Mouse (Mus musculus): ENCODE measurements around the gene Lima1. TPM values are rescaled to one million over a fixed set of nuclear protein-coding genes. Genes with fewer than 3 reads are reported as not detected.
"Not testable (repeated sequence)": the region's sequence is repeated elsewhere in the genome, so short reads cannot be mapped to it uniquely, and the experiment has no call there.

Lima1 gene
- polyA plus RNA-seq (2016; fragmentation: Nextera tagmentation; extraction: Ambion mirVana) = 29.5 and 33.4 TPM in 2 replicates

GRCm38 (mm10) chr15:99875334-99875869, at the start of gene Lima1:
Gene Lima1, minus strand, starts transcription at chr15:99875456.
- Histone ChIP-seq H3K27me3 (ENCODE audit: insufficient read depth, poor library complexity, severe bottlenecking) (peaks cover 9% of the 10 kb centered on the region; the same call in 1 of the 2 replicates), H3K36me3 (no peaks in the 10 kb centered on the region), H3K4me1 (replicated peaks) (peaks cover 18% of the 10 kb centered on the region), H3K9me3 (no peaks in the 10 kb centered on the region), H3K4me3 (peak within 1 kb of the TSS; percentile 65), H3K27ac (peak within 1 kb of the TSS; percentile 78)
- WGBS = 1% methylated on average over 38 of the region's 38 CpGs
- peak; percentile 86 for DNase-seq (ENCODE audit: low spot score)

DNA sequence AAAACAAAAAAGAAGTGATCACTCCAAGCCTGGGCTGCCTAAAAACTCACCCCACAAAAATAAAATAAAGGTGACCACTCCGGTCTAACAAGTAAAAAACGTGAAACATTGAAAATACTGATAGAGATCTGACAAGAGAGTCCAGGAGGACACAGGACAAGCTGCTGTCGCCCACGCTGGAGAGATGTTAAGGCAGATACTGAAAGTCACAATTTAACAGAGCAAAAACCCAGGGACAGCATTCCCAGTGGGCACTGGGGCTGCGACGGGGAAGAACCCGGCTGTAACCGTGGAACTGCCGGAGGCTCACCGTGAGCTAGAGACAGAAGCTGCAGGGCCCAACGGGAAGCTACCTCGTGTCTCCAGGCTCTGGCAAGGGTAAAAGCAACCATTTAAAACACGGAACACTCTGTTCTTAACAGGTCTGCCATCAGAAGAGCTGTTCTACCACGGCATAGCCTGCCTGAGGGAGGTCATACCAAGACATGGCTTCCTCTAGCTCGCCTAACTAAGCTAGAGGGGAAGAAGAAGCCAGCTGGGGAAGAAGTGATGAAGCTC, 44.4 kb upstream of the Lima1 start:
- no peak for DNase-seq (ENCODE audit: low spot score)
- H3K9me3 ChIP-seq = no peaks in the 10 kb centered on the region
- H3K27ac ChIP-seq = peak overlapping the region; percentile 53; the same call in 1 of the 2 replicates
- H3K4me1 ChIP-seq (replicated peaks) = peaks cover 5% of the 10 kb centered on the region
- H3K36me3 ChIP-seq = no peaks in the 10 kb centered on the region
- H3K27me3 ChIP-seq (ENCODE audit: insufficient read depth, poor library complexity, severe bottlenecking) = no peaks in the 10 kb centered on the region
- H3K4me3 ChIP-seq = no peak overlapping the region
- WGBS = 87% methylated on average over 15 of the region's 15 CpGs

DNA sequence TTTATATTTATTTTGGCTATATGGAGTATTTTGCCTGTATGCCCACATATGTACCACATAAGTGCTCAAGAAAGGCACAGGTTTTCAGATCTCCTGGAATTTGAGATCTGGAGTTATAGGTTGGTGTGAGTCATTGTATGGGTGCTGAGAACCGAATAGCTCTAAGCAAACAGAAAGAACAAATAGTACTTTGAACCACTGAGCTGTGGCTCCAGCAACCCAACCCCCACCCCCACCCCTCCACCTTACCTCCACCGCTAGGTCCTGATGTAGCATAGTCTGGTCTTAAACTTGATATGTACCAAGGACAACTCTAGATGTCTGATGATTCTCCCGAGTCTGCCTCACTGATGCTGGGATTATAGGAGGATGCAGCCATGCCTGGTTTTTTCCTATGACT, 42.0 kb upstream of the Lima1 start:
- no peak overlapping the region for H3K27ac ChIP-seq
- no peaks in the 10 kb centered on the region for H3K9me3 ChIP-seq
- H3K27me3 ChIP-seq (ENCODE audit: insufficient read depth, poor library complexity, severe bottlenecking) = no peaks in the 10 kb centered on the region
- H3K4me1 ChIP-seq (replicated peaks) = peaks cover 5% of the 10 kb centered on the region
- WGBS = 87% methylated on average over 3 of the region's 3 CpGs
- no peak overlapping the region for H3K4me3 ChIP-seq
- H3K36me3 ChIP-seq = no peaks in the 10 kb centered on the region
- DNase-seq (ENCODE audit: low spot score) = no peak

- DNase-seq (ENCODE audit: low spot score) = no peak
- Histone ChIP-seq H3K4me3 (no peak overlapping the region), H3K9me3 (no peaks in the 10 kb centered on the region), H3K36me3 (no peaks in the 10 kb centered on the region), H3K27me3 (ENCODE audit: insufficient read depth, poor library complexity, severe bottlenecking) (no peaks in the 10 kb centered on the region), H3K4me1 (replicated peaks) (no peaks in the 10 kb centered on the region), H3K27ac (no peak overlapping the region)
- 81% methylated on average over 5 of the region's 5 CpGs for WGBS
Observed at GRCm38 (mm10) chr15:99914613-99915012, 39.4 kb upstream of the Lima1 start.

DNA sequence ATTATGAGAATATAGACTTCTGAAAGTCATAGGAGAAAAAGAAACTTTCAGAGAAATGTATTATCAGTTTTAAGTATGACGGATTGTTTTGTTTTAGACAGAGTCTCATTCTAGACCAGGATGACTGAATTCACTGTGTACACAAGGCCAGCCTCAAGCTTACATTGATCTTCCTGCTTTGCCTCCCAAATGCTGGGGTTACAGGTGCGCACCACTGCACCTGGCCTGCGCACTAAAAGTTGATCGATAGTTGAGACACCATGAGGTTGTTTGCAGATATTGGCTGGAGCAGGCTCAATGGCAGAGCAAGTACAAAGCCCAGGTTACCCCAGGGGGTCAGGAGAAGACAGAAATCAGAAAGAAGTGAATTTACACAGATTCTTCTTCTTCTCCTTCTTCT, 36.5 kb upstream of the Lima1 start:
- 97% methylated on average over 4 of the region's 4 CpGs for WGBS
- H3K27ac ChIP-seq = no peak overlapping the region

GRCm38 (mm10) chr15:99909339-99909996, 34.2 kb upstream of the Lima1 start:
- H3K4me3 ChIP-seq; H3K36me3 ChIP-seq; H3K27me3 ChIP-seq (ENCODE audit: insufficient read depth, poor library complexity, severe bottlenecking); H3K4me1 ChIP-seq (replicated peaks); H3K27ac ChIP-seq; H3K9me3 ChIP-seq: not testable (repeated sequence)
- peak; percentile 39 for DNase-seq (ENCODE audit: low spot score)
- 41% methylated on average over 14 of the region's 14 CpGs for WGBS

More for the DNA sequence above, 36.5 kb upstream of the Lima1 start:
- Histone ChIP-seq H3K4me1 (replicated peaks) (no peaks in the 10 kb centered on the region), H3K27me3 (ENCODE audit: insufficient read depth, poor library complexity, severe bottlenecking) (no peaks in the 10 kb centered on the region), H3K4me3 (no peak overlapping the region), H3K36me3 (no peaks in the 10 kb centered on the region), H3K9me3 (no peaks in the 10 kb centered on the region)
- DNase-seq (ENCODE audit: low spot score) = no peak

DNA sequence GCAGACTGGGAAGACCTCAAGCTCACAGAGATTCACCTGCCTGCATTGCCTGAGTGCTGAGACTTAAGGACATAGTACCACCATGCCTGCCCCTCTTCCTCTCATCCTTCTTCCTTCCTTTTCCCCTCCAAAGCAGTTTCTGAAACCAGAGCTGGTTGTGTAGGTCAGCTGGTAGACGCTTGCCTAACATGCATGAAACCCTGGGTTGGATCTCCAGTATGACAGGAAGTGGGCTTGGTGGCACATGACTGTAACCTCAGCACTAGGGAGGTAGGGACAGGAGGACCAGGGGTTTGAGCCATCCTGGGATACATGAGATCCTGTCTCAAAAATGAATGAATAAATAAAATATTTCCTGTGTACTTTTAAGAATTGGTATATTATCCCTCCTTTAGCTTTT, 32.3 kb upstream of the Lima1 start:
- Histone ChIP-seq H3K27me3 (ENCODE audit: insufficient read depth, poor library complexity, severe bottlenecking) (no peaks in the 10 kb centered on the region), H3K4me3 (no peak overlapping the region), H3K4me1 (replicated peaks) (no peaks in the 10 kb centered on the region), H3K36me3 (no peaks in the 10 kb centered on the region), H3K27ac (no peak overlapping the region), H3K9me3 (no peaks in the 10 kb centered on the region)
- no peak for DNase-seq (ENCODE audit: low spot score)
- 74% methylated on average over 1 of the region's 1 CpGs for WGBS

DNA sequence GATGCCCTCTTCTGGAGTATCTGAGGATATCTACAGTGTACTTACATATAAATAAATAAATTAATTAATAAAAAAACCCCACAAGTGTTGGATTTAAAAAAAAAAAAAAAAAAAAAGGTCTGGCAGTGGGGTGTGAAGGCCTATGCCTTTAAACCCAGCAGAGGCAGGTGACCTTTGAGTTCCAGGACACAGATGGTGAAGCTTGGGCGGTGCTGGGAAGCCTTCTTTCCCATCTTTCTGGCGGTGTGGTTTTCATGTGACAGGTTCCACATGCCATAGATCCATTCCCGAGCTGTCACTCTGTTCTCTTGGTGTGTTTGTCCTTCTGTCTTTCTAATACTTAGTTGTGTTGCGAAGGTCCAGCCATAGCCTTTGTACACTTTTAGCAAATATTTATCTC, 31.8 kb upstream of the Lima1 start:
- 85% methylated on average over 4 of the region's 4 CpGs for WGBS
- no peaks in the 10 kb centered on the region for H3K36me3 ChIP-seq
- no peak overlapping the region for H3K27ac ChIP-seq
- no peaks in the 10 kb centered on the region for H3K4me1 ChIP-seq (replicated peaks)
- no peaks in the 10 kb centered on the region for H3K9me3 ChIP-seq
- no peaks in the 10 kb centered on the region for H3K27me3 ChIP-seq (ENCODE audit: insufficient read depth, poor library complexity, severe bottlenecking)
- H3K4me3 ChIP-seq = no peak overlapping the region
- DNase-seq (ENCODE audit: low spot score) = no peak

DNA sequence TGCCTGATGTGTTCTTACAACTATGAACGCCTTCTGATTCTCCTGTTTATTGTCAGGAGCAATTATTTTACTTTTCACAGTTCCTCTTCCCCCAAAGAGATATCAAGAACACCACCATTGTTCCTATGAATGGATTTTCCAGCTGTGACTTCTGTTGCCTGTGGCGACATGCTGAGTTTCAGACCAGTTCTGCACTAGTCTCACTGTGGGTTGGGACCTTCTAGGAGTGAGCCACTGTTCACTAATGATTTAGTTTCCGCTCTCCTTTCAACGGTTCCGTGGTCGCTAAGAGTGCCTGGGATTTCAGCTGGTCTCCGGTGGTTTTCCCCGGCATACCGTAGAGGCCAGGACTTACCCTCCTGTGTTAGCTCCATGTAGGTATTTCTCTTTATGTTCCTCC, 29.6 kb upstream of the Lima1 start:
- Histone ChIP-seq H3K27ac (no peak overlapping the region), H3K4me1 (replicated peaks) (no peaks in the 10 kb centered on the region), H3K4me3 (no peak overlapping the region), H3K27me3 (ENCODE audit: insufficient read depth, poor library complexity, severe bottlenecking) (no peaks in the 10 kb centered on the region), H3K36me3 (no peaks in the 10 kb centered on the region), H3K9me3 (no peaks in the 10 kb centered on the region)
- DNase-seq (ENCODE audit: low spot score) = no peak
- WGBS = 84% methylated on average over 9 of the region's 9 CpGs

DNA sequence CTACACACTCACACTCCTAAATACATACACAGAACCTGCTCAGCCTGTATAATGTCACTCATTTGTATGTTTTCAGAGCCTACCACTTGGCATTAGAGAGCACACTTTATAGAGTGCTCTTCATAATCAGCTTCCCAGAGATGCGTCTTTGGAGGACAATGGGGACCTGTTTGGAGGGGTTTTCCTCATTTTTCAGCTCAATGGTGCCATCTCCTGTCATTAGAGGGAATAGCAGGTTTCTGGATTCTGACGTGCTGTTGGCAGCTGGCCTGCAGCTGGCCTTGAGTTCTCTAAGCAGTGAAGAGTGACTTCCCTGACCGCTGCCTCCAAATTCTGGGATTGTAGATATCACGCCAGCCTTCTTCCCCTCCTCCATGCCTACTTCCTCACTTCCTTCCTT, 29.1 kb upstream of the Lima1 start:
- Histone ChIP-seq H3K27me3 (ENCODE audit: insufficient read depth, poor library complexity, severe bottlenecking) (no peaks in the 10 kb centered on the region), H3K4me1 (replicated peaks) (no peaks in the 10 kb centered on the region), H3K9me3 (0 out of 2 replicates have a peak, but pooled peaks cover 3% of the 10 kb centered on the region), H3K27ac (no peak overlapping the region), H3K36me3 (no peaks in the 10 kb centered on the region), H3K4me3 (no peak overlapping the region)
- DNase-seq (ENCODE audit: low spot score) = peak; percentile 74
- WGBS = 8% methylated on average over 4 of the region's 4 CpGs

DNA sequence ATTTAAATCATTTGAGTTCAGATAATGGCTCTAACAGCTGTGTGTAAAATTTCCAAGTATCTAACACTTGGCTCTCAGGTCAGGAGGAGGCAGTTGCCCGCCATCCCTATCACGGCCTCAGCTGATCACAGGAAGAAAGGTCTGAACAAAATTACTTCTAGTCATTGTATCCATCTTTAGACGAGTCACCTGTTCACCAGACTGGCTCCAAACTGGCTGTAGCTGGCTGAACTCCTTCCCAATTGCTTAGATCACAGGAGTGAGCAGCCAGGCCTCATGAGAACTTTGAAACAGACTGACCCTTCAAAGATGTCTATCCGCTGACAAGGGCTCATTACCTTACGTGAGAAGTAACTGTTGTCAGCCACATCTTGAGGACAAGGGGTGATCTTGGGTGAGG, 28.0 kb upstream of the Lima1 start:
- Histone ChIP-seq H3K27me3 (ENCODE audit: insufficient read depth, poor library complexity, severe bottlenecking) (no peaks in the 10 kb centered on the region), H3K4me1 (replicated peaks) (no peaks in the 10 kb centered on the region), H3K36me3 (no peaks in the 10 kb centered on the region), H3K4me3 (no peak overlapping the region), H3K27ac (no peak overlapping the region), H3K9me3 (0 out of 2 replicates have a peak, but pooled peaks cover 4% of the 10 kb centered on the region)
- 91% methylated on average over 5 of the region's 5 CpGs for WGBS
- no peak for DNase-seq (ENCODE audit: low spot score)

GRCm38 (mm10) chr15:99902786-99903185, 27.5 kb upstream of the Lima1 start:
- WGBS = 84% methylated on average over 5 of the region's 5 CpGs

DNA sequence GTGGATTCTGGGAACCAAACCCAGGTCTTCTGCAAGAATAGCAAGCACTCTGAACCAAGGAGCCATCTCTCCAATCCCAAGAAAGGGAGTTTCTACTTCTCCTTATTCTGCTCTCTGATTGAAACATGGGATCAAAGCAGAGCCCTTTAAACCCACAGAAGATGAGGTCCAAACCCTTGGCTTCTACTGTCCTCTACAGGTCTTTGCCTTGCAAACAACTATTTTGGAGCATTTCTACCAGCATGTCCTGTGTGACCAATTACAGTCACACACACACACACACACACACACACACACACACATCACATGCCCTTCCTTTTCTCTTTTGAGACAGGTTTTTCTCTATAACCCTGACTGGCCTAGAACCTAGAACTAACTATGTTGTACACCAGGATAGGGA, 21.4 kb upstream of the Lima1 start:
- H3K27ac ChIP-seq = no peak overlapping the region
- no peaks in the 10 kb centered on the region for H3K4me1 ChIP-seq (replicated peaks)
- H3K4me3 ChIP-seq = no peak overlapping the region
- no peaks in the 10 kb centered on the region for H3K36me3 ChIP-seq
- H3K27me3 ChIP-seq (ENCODE audit: insufficient read depth, poor library complexity, severe bottlenecking) = no peaks in the 10 kb centered on the region
- DNase-seq (ENCODE audit: low spot score) = no peak
- H3K9me3 ChIP-seq = 0 out of 2 replicates have a peak, but pooled peaks cover 4% of the 10 kb centered on the region

More at GRCm38 (mm10) chr15:99902786-99903185, 27.5 kb upstream of the Lima1 start:
- Histone ChIP-seq H3K36me3 (no peaks in the 10 kb centered on the region), H3K9me3 (0 out of 2 replicates have a peak, but pooled peaks cover 4% of the 10 kb centered on the region), H3K27ac (no peak overlapping the region), H3K27me3 (ENCODE audit: insufficient read depth, poor library complexity, severe bottlenecking) (no peaks in the 10 kb centered on the region), H3K4me3 (no peak overlapping the region), H3K4me1 (replicated peaks) (no peaks in the 10 kb centered on the region)
- DNase-seq (ENCODE audit: low spot score) = no peak

Measured in hindbrain, embryonic 10.5 days (tissue).